Mouse (Mus musculus) lung, adult 2 months (tissue): ENCODE data around the gene Grsf1.

ENCODE experiments used
- CTCF ChIP-seq: fragments of 200-500 bp; IDR thresholded peaks from 2 replicates; pipeline ENCODE4 v1.5.1; 2011; ENCODE audit warnings: mild to moderate bottlenecking, low read length, control low read depth; ENCODE audit not compliant: insufficient read depth
- POLR2A ChIP-seq: fragments of 200-500 bp; IDR thresholded peaks from 2 replicates; pipeline ENCODE4 v1.6.1; 2011; ENCODE audit warnings: low read depth, mild to moderate bottlenecking, control low read depth, low read length, borderline replicate concordance; ENCODE audit errors: extremely low read depth

- TF ChIP-seq CTCF (no peak), POLR2A (no peak)
Observed at GRCm38 (mm10) chr5:88687996-88688406, 12.0 kb upstream of the Grsf1 start.
